Mouse (Mus musculus) hematopoietic stem cell, adult 5-6 weeks (primary cell): ENCODE measurements at regions not wholly inside any gene's neighbourhood (a gene's known extent, or its start where the extent isn't known, plus 50 kb on each side); places are given as distances from the start of the nearest gene placed in this dataset.

Source experiments
- ATAC-seq, 2 experiments: fragments of 125-278 bp in 1 of 2; replicated peaks in 1 of 2; 2 replicates each; pipeline ENCODE4 v1.8.0; 2016 to 2017; ENCODE audit warnings: inconsistent platforms in 2 of 2, mild to moderate bottlenecking in 2 of 2, moderate number of reproducible peaks in 2 of 2, low read depth in 1 of 2, moderate TSS enrichment in 1 of 2; ENCODE audit not compliant: low FRiP score in 2 of 2, poor library complexity in 2 of 2, severe bottlenecking in 2 of 2, insufficient read depth in 1 of 2, low TSS enrichment in 1 of 2

GRCm38 (mm10) chr8:92158219-92158618 is 199.2 kb upstream of the Irx5 start:
- ATAC-seq: peak in 1 of 2 experiments; percentile 42; a peak in 1 of 4 replicates

GRCm38 (mm10) chr8:92152478-92152877 is 204.9 kb upstream of the Irx5 start:
- no peak for ATAC-seq

GRCm38 (mm10) chr8:92147672-92148071 is 209.8 kb upstream of the Irx5 start:
- peak; percentile 64 to 83 for ATAC-seq

GRCm38 (mm10) chr8:92137091-92137882 is 220.1 kb upstream of the Irx5 start:
- peak; percentile 80 to 82 for ATAC-seq

GRCm38 (mm10) chr8:92136413-92136812 is 221.0 kb upstream of the Irx5 start:
- 0 out of 4 replicates have a peak, but pooled peaks of 1 of the 2 experiments have one; percentile 25 for ATAC-seq

GRCm38 (mm10) chr8:92134434-92134833 is 223.0 kb upstream of the Irx5 start:
- ATAC-seq: no peak

- no peak for ATAC-seq
Measured at GRCm38 (mm10) chr8:92133484-92134406, 223.7 kb upstream of the Irx5 start.

GRCm38 (mm10) chr8:92132949-92133348 is 224.5 kb upstream of the Irx5 start:
- no peak for ATAC-seq

GRCm38 (mm10) chr8:92132526-92132925 is 224.9 kb upstream of the Irx5 start:
- no peak for ATAC-seq

GRCm38 (mm10) chr8:92130025-92130557 is 227.3 kb upstream of the Irx5 start:
- no peak for ATAC-seq

- ATAC-seq: no peak
Measured at GRCm38 (mm10) chr8:92129241-92130015, 228.0 kb upstream of the Irx5 start.

GRCm38 (mm10) chr8:92125631-92126030 is 231.8 kb upstream of the Irx5 start:
- ATAC-seq: no peak

- peak in 1 of 2 experiments; percentile 56; a peak in 2 of 4 replicates for ATAC-seq
Measured at GRCm38 (mm10) chr8:92121296-92121695, 236.1 kb upstream of the Irx5 start.

- ATAC-seq: no peak
Measured at GRCm38 (mm10) chr8:92115479-92116267, 241.8 kb upstream of the Irx5 start.

GRCm38 (mm10) chr8:92114311-92115275 is 242.8 kb upstream of the Irx5 start:
- ATAC-seq: no peak

- ATAC-seq: no peak
Measured at GRCm38 (mm10) chr8:92113901-92114300, 243.5 kb upstream of the Irx5 start.
